Mouse (Mus musculus): Measurements from ENCODE around the gene Ppp1r32.

DNA sequence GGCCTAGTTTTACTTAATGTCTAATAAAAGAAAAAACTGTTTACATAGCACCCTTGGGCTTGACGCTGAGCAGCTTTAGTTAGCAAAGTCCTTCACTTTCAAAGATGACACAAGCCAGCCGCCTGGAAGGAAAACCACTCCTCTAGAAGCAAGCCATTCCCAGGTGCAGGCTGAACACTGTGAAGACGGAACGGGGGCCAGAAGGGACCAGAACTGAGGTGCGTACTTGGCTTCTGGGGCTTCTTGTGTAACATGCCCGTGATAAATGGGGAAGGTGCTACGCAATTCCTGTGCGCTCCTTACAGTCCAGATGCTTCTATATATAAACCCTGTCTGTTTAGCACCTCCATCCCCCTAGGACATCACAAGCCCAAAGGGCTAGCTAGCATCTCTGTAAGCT is 17.9 kb upstream of the Ppp1r32 start:
- TF ChIP-seq CTCF (IDR thresholded peaks at IDR 0.05; ENCODE audit: control insufficient read depth, insufficient read depth, insufficient replicate concordance, low read depth, low read length) (no peak), POLR2A (IDR thresholded peaks at IDR 0.05; ENCODE audit: control insufficient read depth, low read depth, low read length) (no peak)

All from testis, adult 2 months (tissue).